Mouse (Mus musculus): ENCODE measurements at regions not wholly inside any gene's neighbourhood (a gene's known extent, or its start where the extent isn't known, plus 50 kb on each side); places are given as distances from the start of the nearest gene placed in this dataset.

DNA sequence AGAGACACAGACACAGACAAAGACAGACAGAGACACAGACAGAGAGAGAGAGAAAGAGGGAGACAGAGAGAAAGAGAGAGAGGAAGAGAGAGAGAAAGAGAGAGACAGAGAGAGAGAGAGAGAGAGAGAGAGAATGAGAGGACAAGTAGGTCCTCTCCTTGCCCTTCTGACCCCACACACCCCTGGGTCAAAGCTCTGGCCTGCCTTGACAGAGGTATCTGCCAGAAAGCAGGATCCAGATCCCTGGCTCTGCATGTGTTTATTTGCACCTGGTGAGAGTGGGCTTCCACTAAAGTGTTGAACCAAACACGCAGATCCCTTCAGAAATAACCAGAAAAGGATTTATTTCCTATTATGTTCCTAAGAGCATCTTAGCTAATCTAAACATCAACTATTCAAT, 110.9 kb downstream of the Sem1 start:
- no peak for TF ChIP-seq CTCF (conservative IDR thresholded peaks at IDR 0.05; ENCODE audit: low read length)
- no peak for TF ChIP-seq NANOG (IDR thresholded peaks at IDR 0.05; ENCODE audit: borderline replicate concordance, low read length)
